Mouse (Mus musculus) thymus, adult 18-20 months (tissue): ENCODE measurements around the gene Fry.

ENCODE experiments used
- DNase-seq, 2 experiments: peaks; one replicate each; pipeline ENCODE4 v3.0.0; 2022; ENCODE audit warnings: mixed read lengths in 2 of 2

Gene Fry

GRCm38 (mm10) chr5:150281084-150281483, 162.6 kb downstream of the Fry start:
- no peak for DNase-seq

GRCm38 (mm10) chr5:150282091-150282490, 163.6 kb downstream of the Fry start:
- no peak for DNase-seq

- no peak for DNase-seq
Observed at GRCm38 (mm10) chr5:150287949-150288348, 169.5 kb downstream of the Fry start.

GRCm38 (mm10) chr5:150289611-150290010, 171.2 kb downstream of the Fry start:
- DNase-seq, result no peak

DNA sequence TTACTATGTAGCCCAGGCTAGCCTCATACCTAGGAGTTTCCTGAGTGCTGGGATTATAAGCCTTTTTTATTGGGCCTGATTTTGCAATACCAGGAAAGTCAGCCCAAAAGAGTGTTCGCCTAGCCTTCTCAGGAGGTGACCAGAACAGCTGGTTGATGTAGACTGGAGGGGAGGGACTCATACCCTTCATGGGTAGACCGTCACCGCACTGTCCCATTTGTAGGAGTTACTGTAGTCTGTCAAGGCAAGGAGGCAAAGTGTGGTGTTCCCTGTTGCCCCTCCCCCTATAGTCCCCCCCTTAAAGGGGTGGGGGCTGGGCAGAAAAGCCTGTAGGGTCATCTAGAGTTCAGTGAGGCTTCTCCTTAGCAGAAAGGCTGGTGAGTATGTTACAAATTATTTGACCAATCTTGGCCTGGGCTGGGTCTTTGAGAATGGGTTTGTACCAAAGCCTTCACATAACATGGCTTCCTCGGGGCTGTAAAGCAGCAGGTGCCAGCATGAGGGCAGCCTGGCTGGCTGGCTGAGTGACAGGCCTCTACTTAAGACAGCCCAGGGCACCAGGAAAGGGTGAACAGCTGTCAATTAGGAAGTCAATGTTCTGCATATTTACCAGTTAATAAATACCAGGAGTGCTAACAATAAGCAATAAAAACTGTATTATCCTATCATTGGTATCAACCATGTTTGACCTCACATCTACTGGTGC, 172.2 kb downstream of the Fry start:
- DNase-seq, result no peak

DNA sequence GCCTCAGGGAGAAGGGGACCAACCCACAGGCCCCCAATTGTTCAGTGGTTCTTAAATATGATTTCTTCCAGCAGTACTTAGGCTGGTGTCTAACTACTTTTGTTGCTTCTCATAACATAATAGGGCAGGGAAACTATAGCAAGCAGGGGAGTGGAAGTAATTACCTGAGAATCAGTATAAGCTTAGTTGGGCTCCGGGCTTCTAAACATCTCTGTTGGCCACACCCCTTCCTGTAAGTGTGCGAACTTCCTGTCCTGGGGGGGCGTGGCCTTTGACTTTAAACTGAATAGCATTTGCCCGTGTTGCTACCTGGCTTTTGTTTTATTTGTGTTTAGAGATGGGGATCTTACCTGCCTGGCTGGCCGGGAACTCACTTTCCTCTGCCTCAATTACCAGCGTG, 172.8 kb downstream of the Fry start:
- DNase-seq, result no peak

- no peak for DNase-seq
Observed at GRCm38 (mm10) chr5:150292186-150292585, 173.7 kb downstream of the Fry start.

DNA sequence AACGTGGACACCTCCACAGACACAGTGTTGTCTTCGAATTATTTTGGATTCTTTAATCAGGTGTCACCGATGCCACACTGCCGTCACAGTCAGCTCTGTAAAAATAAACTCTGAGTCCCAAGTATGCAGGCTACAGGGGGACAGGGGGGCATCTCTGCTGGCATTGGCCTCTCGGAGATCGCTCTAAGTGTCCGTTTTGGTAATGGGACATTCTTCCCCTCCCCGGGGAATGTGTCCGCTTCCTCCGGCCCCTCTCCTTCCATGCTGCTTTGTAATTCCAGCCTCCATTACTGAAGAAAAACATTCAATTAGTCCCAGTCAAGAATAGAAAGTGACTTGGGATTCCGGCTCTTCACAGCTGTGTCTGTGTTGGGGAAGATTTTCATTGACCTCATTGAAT, 175.9 kb downstream of the Fry start:
- no peak for DNase-seq

- DNase-seq, result no peak
Observed at GRCm38 (mm10) chr5:150295096-150295495, 176.7 kb downstream of the Fry start.

DNA sequence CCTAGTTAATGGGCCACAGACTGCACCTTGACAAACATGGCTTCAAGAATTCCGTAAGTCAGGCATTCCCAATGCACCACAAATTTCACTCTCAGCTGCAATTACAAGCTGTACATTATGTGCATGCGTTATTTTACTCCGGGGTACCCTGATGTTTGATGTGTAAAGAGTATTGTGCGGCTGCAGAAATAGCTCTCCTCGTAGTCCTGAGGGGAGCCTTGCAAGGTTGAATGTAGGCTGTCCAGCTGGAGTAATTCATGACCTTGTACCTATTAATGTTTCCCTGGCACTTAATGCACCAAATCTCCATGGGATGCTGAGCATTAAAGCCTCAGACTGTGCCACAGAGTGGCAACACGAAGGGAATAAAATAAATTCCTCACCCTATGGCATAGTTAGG, 180.5 kb downstream of the Fry start:
- no peak for DNase-seq

DNA sequence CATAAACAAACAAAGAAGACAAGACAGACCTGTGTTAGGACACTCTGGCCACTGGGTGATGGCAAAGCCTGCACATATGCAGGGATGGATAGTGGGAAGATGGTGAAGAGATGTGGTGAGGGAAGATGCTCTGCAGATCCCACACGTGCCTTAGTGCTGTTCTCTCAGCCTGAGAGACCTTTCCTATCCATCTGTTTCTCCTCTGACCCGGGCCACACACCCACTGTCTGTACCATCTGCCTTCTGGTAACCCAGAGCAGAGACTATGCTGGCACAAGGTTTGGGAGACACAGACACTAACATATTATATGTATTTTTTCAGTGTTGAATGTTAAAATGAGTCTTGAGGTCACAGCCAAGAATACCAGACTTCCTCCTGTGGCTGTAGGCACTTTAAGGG, 183.7 kb downstream of the Fry start:
- no peak for DNase-seq

GRCm38 (mm10) chr5:150302996-150303395, 184.6 kb downstream of the Fry start:
- no peak for DNase-seq

DNA sequence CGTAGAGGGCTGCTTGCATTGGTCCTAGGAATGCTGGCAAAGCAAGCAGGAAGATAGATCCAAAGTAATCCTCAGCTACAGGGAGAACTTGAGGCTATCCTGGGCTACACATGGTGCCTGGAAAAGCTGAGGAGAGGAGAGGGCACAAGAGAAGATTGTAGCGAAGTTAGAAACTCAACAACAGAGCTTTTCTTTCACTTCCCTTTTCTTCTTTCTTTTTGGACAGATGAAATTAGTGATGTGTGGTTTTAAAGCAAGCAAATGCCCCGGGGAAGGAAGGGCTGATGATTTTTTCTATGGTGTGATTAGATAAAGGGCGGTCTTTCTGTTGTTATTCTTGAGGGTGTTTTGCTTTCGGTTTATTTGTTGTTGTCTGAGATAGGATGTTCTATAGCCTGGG, 188.1 kb downstream of the Fry start:
- DNase-seq, result no peak

DNA sequence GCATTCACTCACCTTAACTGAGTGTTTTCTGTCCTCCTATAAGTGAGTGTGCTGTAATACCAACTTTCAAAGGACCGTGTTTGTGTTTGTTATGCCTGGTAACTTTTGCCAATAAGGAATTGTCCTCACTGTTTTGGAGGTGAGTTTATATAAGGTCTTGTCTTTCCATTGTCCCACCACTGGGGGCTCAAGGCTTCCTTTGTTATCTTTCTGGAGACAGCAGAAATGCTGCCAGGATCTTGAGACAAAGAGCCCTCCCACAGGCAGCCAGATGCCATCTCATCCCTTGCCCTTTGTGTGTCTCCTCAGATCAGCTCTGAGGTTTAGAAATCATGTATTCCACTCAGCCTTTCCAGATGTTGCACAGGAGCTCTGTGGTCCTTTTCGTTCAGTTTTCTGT, 194.8 kb downstream of the Fry start:
- no peak for DNase-seq

GRCm38 (mm10) chr5:150314582-150314981, 196.1 kb downstream of the Fry start:
- no peak for DNase-seq

- DNase-seq, result no peak
Observed at GRCm38 (mm10) chr5:150325411-150325810, 207.0 kb downstream of the Fry start.

- no peak for DNase-seq
Observed at GRCm38 (mm10) chr5:150328686-150329085, 210.2 kb downstream of the Fry start.

DNA sequence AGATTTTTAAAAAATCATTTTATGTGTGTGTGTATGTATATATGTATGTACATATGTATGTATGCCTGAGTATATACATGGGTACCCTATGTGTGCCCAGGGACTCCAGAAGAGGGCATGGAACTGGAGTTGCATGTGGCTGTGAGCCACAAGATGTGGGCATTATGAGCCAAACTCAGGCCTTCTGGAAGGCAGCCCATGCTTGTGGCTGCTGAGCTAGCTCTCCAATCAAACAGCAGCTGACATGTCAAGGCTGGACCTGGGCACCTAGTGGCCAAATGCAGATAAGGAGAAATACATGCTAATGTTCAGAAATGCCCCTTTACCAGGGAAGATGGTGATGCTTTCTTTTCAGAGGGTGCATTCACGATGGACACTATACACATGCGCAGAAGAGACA, 213.4 kb downstream of the Fry start:
- DNase-seq, result no peak

DNA sequence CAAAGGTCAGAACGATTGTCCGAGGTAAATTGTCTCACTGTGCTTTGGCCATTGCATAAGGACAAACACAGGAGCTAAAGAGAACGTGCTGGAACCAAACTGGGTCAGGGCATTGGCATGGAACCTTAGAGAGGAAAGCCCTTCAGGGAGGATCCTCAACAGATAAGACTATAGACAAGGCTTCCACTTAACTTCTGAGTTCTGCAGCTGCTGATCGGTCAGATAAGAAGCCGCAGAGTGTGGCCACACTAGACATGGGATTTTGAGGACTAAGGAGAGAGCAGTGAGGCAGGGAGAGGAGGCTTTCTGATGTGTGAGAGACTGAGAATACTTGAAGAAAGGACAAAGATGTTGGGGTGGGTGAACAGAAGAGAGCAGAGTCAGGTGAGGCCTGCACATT, 214.4 kb downstream of the Fry start:
- no peak for DNase-seq

- DNase-seq, result no peak
Observed at GRCm38 (mm10) chr5:150333328-150333731, 214.9 kb downstream of the Fry start.

DNA sequence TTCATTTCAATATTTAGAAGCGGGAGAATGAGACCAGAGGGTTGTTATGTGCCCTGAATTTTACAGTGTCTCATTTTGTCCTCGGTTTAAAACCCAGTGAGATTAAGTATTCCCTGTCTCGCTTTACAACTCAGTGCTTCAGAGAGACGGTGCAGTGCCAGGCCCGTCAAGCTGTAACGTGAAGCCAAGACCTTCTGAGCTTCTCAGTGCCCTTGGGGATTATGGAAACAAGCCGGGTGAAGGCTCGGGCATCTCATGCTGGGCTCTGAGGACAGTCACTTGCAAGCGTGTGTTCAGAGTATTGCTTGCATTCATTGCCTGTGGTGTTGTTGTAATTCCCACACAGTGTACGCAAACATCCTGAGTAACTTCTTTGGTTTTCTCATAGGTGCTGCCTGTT, 218.0 kb downstream of the Fry start:
- DNase-seq, result no peak

DNA sequence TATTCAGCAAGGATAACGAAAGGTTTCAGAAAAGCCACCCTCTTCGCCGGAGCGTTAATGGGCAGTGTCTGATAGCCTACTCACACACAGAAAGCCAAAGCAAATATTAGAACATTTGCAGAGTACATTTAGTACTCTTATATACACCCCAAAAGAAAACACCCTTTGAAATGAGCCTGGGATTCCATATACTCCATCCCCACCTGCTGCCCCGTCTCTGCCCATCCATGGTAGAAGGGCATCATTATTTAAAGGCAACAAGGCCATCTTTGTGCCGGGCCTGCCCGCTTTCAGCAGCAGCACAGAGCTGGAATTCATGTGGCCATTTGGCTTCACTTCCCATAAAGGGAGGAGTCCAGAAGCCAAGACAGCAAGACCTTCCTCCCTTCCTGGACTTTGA, 219.3 kb downstream of the Fry start:
- no peak for DNase-seq

- DNase-seq, result no peak
Observed at GRCm38 (mm10) chr5:150340944-150341343, 222.5 kb downstream of the Fry start.

GRCm38 (mm10) chr5:150342139-150342538, 223.7 kb downstream of the Fry start:
- no peak for DNase-seq

DNA sequence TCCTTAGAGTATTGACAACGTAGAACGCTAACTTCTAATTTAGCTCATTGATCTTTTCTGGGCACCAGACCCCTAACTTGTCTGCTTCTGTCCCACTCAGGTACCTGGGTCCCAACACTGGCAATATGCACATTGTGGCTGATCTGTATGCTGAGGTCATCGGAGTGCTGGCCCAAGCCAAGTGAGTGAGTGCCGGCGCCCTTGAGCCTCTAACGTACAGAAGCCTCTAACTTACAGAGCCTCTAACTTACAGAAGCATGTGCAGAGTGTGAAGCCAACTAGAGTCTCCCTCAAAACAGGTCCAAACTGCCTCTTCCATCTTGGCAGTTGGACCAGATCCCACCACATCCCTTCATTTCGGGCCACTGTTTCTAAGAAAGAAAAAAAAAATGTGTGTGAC, 227.5 kb downstream of the Fry start:
- DNase-seq, result no peak
